Mouse (Mus musculus): ENCODE data around the gene Zfp879.

Gene Zfp879

DNA sequence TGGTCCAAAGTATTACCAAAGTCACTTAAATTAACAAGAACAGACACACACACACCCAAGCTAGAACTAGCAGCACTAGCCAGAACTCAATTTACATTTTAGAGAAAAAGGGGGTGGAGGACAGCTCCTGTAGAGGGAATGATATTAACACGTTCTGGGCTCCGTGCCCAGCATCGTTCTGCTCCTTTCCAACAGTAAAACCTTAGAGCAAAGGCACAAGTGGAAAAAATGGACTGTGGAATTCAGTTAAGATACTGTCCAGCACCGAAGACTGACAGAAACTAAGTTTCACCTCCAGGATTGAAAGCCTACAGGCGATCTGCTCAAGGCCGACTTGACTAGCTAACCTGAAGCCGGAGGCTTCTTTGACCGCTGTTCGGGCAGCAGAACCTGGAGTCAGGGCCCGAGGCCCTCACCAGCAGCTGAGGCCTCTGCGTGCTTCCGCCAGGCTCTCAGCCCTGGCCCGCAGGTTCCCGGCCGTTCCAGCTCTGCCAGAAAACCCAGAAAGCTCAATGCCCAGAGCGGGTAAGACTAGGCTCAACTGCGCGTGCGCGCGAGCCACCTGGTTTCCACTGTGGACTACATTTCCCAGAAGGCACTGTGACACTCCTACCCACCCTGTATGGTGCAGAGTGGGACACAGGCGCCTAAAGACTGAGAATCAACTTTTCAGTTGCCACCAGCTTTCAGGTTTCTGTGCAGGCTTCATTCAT, at the start of gene Zfp879:
Zfp879 (minus strand) TSS at position 530 of the 713 bp plus-strand sequence.
- peak; percentile 81 to 86 for DNase-seq (ENCODE audit: low read depth in 2 of 2, low spot score in 2 of 2)

DNA sequence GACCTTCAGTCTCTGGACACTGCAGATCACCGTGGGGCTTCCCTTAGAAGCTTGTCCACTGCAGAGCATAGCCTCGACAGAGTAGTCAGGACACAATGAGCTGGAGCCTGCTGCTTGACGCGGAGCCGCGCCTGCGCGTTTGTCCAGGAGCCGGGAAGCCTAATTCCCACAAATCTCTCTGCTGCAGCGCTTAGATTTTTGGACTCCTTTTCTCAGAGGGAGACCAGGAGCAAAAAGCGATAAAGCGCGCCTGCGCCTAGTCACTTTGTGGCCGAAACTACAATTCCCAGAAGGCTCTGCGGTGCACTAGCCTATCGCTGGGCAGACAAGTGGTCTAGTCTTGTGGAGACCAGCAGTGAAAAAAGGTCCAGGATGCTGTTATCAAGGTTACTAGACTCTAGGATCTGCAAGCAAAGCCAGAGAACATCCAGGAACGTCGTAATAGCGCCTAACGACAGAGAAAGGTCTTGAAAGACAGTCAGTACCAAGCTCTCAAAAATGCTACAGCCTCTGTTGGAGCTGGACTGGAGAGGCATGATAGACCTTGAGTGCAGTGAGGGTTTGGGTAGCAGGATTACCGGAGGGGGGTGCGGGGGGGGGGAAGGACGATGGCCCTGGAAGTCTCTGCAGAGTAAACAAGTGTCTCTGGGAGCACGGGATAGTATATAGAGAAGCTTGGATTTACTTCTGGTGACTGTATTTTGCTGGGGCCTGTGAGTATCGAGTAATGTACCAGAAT, 46.2 kb upstream of the Zfp879 start, which contains the start of gene Zfp454:
Zfp454 (minus strand) TSS at position 262 of the 739 bp plus-strand sequence.
- no peak for DNase-seq (ENCODE audit: low read depth in 2 of 2, low spot score in 2 of 2)

DNA sequence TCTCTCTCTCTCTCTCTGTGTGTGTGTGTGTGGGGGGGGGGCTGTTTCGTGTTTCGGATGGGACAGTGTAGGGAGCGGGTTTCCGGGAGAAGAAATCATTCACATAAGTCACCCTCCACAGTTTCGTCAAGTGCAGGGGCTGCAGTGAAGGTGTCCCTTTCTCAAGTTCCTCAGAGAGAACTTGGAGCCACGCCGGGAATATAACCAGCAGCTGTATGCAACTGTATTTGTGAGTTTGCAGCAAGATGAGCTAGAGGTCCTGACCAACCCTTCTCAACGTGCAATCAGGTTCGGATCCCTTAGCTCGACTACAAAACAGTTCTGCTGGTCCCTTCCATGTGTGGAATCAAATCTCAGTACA, 45.6 kb upstream of the Zfp879 start:
- no peak for DNase-seq (ENCODE audit: low read depth in 2 of 2, low spot score in 2 of 2)

DNA sequence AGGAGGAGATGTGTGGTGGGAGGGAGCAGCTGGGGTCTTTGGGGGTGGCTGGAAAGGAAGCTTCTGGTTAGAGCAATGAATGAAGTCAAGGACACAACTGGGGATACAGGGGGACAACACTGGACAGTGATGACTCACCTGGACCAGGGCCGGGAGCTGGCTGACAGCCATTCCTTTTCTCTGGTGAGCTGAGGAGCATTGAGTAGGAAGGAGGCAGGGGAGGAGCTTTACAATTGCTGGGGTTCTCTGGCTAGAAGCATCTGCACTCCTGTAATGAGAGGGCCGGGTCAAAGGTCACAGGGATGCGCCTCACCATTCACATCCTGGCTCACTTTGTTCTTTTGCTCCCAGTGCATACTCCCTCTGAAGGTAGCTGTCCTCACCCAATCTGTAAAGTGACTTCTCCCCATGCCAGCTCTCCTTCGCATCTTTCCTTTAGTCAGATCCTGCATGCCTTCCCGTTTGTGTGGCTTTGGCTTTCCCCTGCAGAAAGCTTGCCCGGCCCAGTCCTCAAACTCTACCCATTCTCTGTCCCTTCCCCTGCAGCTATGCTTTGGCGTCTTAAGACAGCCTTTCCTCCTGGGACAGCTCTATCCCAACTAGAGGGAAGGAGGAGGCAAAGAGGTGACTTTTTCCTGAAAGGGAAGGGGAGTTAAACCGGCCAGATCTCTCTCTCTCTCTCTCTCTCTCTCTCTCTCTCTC, 45.0 kb upstream of the Zfp879 start:
- DNase-seq (ENCODE audit: low read depth in 2 of 2, low spot score in 2 of 2) = no peak

DNA sequence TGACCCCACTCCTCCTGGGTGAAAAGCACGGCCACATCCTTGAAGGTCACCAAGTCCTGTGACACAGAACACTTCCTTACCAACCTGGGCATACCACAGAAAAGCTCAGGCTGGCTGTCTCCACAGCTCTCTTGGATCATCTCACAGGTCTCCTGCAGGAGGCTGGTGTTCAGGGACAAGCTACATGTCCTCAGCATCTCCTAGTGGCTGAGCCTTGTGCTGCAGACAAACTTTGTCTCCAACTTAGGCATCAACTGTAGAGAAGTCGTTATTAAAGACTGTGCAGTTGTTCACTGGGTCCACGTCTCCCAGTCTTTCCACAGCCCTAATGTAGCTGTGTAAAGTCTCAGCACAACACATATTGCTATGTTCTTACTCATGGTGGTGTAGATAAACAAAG, 42.4 kb upstream of the Zfp879 start:
- DNase-seq (ENCODE audit: low read depth in 2 of 2, low spot score in 2 of 2) = no peak

DNA sequence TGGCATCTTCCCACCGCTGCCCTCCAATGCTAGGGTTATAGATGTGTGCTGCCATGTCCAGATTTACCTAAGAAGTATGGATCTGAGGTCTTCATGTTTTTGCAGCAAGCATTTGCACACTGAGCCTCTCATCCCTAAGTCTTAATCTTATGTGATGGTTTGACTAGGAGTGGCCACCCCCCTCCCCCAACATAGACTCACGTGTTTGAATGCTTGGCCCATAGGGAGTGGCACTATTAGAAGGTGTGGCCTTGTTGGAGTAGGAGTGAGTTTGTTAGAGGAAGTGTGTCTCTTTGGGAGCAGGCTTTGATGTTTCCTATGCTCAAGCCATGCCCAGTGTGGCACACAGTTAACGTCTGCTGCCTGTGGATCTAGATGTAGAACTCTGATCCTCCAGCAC, 37.3 kb upstream of the Zfp879 start:
- no peak for DNase-seq (ENCODE audit: low read depth in 2 of 2, low spot score in 2 of 2)

DNA sequence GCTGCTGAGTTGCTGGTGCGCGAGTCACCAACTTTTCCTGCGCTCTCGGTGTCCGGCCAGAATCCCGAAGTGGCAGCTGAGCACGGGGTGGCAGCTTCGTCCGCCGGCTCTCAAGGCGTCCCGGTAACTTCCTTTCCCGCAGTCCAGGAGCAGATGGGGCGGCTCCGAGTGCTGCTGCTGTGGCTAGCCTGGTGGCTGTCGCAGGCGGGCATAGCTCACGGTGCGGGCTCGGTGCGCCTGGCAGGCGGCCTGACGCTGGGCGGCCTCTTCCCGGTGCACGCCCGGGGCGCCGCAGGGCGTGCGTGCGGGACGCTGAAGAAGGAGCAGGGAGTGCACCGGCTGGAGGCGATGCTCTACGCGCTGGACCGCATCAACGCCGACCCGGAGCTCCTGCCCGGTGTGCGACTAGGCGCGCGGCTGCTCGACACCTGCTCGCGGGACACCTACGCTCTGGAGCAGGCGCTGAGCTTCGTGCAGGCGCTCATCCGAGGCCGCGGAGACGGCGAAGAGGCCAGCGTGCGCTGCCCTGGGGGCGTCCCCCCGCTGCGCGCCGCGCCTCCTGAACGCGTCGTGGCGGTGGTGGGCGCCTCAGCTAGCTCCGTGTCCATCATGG, 9.7 kb upstream of the Zfp879 start:
- DNase-seq (ENCODE audit: low read depth in 2 of 2, low spot score in 2 of 2) = no peak

DNA sequence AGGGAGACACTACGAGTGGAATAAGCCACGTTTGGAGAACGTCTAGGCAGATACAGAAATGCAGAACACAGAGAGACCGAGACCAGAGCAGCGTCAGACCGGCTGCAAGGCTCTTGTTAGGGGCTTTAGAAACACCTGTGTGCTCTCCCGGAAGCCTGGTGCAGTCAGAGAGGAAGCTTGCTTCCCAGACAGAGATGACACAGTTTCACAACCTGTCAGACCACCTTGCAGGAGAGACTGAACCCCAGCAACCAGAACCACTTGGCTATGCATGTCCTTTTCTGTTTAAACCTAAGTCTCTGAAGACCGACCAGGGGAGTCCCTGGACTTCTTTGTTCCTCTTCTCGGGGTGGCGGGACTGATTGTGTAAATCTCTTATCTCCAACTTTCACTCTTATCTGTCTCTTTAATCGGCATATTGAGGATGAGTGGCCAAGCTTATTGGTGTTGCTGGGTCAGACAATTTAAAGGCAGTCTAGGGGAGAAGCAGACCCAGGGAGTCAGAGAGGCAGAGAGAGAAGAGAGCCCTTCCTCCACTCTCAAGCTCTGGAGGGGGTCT, 8.9 kb upstream of the Zfp879 start, which contains the start of gene Grm6:
Grm6 (plus strand) TSS at position 509 of the 559 bp plus-strand sequence.
- DNase-seq (ENCODE audit: low read depth in 2 of 2, low spot score in 2 of 2) = no peak

DNA sequence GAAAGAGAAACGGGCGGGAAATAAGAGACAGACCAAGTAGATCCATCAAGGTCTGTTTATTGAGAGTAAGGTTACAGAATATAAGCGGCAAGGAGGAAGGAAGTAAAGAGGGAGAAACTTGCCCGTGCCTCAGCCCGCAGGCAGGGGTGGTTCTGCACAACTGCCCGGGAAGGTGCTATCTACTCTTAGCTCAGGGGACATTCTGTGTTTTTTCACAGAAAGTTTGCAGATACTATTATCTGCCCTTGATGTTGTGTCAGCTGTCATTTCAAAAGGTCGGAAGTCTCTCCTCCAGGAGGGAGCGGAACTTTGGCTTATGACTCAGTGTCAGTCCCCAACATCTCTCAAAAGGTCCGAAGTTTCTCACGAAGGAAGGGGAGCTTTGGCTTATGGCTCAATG, 8.0 kb upstream of the Zfp879 start:
- no peak for DNase-seq (ENCODE audit: low read depth in 2 of 2, low spot score in 2 of 2)

DNA sequence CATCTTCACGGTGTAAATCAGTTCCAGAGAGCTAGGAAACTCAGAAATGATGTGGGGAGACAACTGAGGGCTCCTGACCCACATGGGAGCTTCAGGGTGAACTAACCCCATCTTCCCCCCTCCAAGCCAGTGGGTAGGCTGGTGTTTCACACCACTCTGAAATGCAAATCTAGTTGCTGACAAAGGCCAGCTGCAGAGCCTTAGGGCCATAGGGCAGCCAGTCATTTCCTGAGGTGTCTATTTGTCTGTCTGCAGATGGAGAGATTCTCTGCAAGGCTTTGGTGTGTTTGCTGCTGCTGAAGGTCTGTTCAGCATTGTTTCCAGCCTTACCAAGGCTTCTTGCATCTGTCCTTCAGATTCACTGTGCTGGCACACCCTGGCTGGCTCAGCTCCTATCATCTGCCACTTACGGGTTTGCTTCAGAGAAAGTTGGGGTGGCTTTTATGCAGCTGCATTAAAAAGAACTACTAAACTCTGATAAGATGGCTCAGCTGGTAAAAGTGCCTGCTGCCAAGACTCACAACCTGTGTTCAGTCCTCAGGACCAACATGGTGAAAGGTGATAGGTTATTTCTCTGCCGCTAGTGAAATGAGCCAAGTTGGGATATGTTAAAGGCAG, 7.3 kb upstream of the Zfp879 start:
- DNase-seq (ENCODE audit: low read depth in 2 of 2, low spot score in 2 of 2) = no peak

DNA sequence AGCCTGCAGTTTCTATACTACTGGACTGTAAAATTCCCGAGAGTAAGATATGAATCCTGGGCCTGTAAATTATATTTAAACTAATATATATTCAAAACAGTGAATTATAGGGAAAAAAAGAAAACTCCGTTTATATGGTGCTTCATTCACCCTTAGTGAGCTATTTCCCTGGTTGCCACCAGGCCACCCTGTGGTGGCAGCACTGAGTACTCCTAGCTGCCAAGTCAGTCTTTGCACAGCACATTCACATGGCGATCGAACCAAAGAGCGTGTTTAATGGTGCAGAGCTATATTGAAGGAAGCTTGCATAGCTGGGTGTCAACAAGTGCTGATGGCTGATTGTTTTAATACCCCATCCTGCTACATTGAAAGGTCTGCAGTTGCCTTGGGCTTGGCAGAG, 5.7 kb upstream of the Zfp879 start:
- DNase-seq (ENCODE audit: low read depth in 2 of 2, low spot score in 2 of 2) = no peak

DNA sequence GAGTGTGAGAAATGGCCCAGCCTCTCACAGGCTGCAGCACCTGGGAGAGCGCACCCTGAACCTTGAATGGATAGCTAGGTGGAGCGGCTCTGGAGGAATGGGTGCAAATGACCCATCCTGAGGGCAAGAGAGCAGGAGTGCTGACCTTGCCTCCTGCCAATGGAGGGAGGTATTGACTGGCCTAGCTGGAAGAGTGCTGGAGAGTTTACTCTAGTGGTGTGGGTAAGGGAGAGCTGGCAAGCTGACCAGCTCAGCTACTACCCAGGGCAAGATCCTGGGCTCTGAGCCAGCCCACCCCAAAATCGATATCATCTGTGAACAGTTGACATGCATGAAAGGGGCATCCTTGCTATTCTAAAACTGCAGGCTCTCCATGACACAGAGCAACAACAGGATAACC, 4.6 kb upstream of the Zfp879 start:
- no peak for DNase-seq (ENCODE audit: low read depth in 2 of 2, low spot score in 2 of 2)

DNA sequence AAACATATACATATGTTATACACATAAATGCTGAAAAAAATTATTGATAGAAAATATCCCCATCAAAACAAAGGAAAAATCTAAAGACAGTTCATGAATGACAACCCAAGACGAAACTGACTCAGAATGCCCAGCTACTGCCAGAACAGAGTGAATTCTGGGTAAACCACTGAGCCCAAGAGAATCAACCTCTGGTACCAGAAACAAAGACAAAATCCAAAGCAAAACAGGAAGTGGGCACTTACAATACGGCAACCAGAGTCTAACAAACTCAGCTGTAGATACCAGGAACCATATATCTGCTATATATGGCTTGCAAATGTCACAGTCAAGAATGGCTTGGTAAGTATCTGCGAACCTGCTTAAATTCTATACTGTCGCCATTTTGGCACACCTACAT, 5.6 kb downstream of the Zfp879 start:
- DNase-seq (ENCODE audit: low read depth in 2 of 2, low spot score in 2 of 2) = peak; percentile 62 to 77

DNA sequence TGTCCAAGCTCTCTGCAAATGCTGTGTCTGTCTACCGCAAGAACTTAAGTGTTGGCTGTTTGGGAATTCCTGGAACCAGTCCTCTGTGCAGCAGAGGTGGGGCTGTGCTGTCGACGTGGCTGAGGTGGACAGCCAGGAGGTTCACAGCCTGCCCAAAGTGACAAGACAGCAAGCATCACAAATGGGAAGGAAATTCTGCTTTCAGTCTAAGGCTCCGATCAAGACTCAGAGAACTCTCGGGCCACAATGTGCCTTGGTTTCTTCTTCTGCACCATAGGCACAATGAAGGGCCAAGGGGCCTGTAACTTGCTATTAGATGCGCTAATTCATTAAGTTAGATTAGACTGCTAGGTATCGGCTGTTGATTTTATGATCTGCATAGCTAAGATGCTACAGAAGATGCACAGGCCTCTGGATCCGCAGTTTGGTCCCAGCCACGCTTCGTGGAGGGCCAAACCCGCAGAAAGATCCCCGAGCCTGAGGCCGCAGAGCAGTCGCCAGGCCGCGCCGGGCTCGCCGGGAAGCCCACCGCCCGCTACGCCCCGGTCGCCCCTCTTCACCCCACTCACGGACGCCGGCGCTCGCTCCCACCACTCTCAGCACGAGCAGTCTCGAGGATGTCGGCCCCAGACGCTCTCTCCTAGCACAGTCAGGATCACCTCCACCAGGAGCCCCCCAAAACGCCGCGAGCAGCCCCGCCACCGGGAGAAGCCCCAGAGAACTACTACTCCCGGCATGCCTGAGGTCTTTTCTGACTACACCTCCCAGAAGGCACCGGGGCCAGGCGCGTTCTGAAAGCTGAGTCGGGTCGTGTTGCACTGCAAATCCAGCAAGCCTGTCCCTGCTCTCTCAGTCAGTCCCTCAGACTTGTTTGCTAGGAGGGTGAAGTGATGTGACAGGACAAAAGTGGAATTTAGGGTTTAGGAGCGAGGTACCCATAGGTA, 14.1 kb downstream of the Zfp879 start, which contains the start of gene Zfp354c:
Zfp354c (minus strand) TSS at position 715 of the 944 bp plus-strand sequence.
- peak; percentile 73 to 80 for DNase-seq (ENCODE audit: low read depth in 2 of 2, low spot score in 2 of 2)

DNA sequence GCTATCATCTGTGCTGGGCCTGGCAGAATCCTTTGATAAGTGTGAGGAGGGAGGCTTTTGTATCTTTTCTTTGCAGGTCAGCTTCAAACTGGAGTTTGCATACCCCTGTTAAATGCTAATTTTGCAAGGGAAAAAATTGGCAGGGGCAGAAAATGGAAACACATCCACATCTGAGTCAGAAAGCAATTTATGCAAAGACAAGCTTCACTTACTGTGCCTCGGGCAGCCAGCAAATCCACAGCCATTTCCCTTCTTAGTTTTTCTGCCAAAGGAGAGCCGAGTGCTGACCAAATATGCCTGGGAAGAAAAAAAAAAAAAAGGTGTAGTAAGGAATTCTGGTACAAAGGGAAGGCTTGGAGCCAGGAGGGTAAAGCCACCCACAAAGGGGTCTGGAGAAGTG, 15.1 kb downstream of the Zfp879 start:
- DNase-seq (ENCODE audit: low read depth in 2 of 2, low spot score in 2 of 2) = no peak

DNA sequence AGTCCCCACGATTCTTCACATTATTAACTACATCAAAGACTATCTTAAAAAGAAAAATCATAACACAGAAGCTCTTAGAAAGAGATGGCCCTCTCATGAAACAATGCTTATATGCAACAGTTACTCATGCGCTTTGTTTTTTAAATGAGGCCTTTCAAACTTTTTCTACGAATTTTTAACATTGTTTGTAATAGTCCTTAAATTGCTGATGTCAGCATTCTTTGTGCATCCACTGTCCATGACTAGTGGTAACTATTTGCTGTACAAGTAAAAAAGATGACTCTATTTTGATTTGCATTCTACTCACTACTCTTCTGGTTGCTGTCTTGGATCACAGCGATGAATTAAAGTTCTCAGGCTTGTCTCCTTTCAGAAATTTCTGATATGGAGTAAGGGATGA, 27.1 kb downstream of the Zfp879 start:
- DNase-seq (ENCODE audit: low read depth in 2 of 2, low spot score in 2 of 2) = no peak

DNA sequence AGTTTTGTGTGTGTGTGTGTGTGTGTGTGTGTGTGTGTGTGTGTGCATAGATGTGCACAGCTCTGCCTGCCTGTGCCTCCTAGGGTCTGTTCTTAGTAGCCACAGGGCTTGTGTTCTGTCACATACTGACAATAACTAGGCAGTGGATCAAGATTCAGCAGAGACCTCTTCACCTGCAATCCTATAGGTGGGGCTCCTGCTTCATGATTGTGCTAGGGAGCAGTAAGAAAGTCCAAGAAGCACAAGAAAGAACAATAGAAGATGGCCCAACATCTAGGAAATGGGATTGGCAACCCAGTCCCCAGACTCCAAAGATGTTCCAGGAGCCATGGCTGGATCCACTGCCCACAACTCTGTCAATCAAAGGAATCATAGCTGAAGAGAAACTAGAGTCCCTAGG, 42.5 kb downstream of the Zfp879 start:
- DNase-seq (ENCODE audit: low read depth in 2 of 2, low spot score in 2 of 2) = peak; percentile 6 to 12

DNA sequence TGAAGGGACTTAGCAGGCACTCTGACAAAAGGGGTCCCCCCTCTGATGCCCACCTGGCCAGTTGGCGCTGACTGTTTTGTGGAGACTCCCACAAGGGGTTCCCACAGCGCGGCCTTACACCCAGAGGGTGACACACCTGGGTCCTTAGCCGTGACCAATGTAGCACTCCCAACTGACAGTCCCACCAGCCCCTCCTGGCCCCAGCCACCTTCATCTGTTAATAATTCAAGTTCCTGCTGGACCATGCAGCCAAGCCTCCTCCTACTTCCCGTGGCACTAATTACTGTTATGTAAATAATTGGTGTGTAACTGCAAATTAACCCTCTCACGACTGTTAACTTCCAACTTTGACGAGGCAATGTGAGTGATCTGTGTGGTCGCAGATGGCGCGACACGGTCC, 43.7 kb downstream of the Zfp879 start:
- no peak for DNase-seq (ENCODE audit: low read depth in 2 of 2, low spot score in 2 of 2)
